Mouse (Mus musculus) small intestine, adult 2 months (tissue): ENCODE measurements around the gene Gm1043.

ENCODE experiments used
- CTCF ChIP-seq: fragments of 200-500 bp; IDR thresholded peaks from 2 replicates; pipeline ENCODE4 v1.5.1; 2012; ENCODE audit warnings: low read depth, mild to moderate bottlenecking, control low read depth, inconsistent platforms, low read length, moderate library complexity, mixed read lengths; ENCODE audit not compliant: insufficient replicate concordance, insufficient read length; ENCODE audit errors: extremely low read depth
- POLR2A ChIP-seq: fragments of 200-500 bp; IDR thresholded peaks from 2 replicates; pipeline ENCODE4 v1.6.1; 2012; ENCODE audit warnings: low read depth, mild to moderate bottlenecking, control low read depth, inconsistent platforms, low read length, moderate library complexity

- no peak for TF ChIP-seq POLR2A
- TF ChIP-seq CTCF, result no peak
Observed at GRCm38 (mm10) chr5:37248870-37249269, 163.7 kb downstream of the Gm1043 start.
